Mouse (Mus musculus) heart, embryonic 13.5 days (tissue): ENCODE results near the gene Cdhr5. TPM values are rescaled to one million over a fixed set of nuclear protein-coding genes. Genes with fewer than 3 reads are reported as not detected.

ENCODE experiments used
- ATAC-seq: fragments of 200-750 bp; cut with Nextera tagmentation; 2 replicates; pipeline ENCODE4 v1.8.0; 2017; ENCODE audit warnings: moderate TSS enrichment; ENCODE audit not compliant: insufficient number of reproducible peaks, low FRiP score, low TSS enrichment; ENCODE audit errors: extremely low read depth
- H3K27ac ChIP-seq: fragments of 300-500 bp; sonication (generic); replicated peaks from 2 replicates; pipeline ENCODE4 v1.5.1; 2015; ENCODE audit warnings: moderate library complexity, mild to moderate bottlenecking, inconsistent platforms
- H3K27me3 ChIP-seq: fragments of 300-500 bp; sonication (generic); replicated peaks from 2 replicates; pipeline ENCODE4 v1.6.1; 2015; ENCODE audit warnings: mild to moderate bottlenecking, inconsistent platforms
- H3K36me3 ChIP-seq: fragments of 300-500 bp; sonication (generic); 2 replicates; pipeline ENCODE4 v1.6.1; 2015; ENCODE audit warnings: mild to moderate bottlenecking, inconsistent platforms
- H3K4me1 ChIP-seq: fragments of 300-500 bp; sonication (generic); 2 replicates; pipeline ENCODE4 v1.6.1; 2015; ENCODE audit warnings: inconsistent platforms
- H3K4me2 ChIP-seq: fragments of 300-500 bp; sonication (generic); 2 replicates; pipeline ENCODE4 v1.6.1; 2015; ENCODE audit warnings: inconsistent platforms, mild to moderate bottlenecking, moderate library complexity
- H3K4me3 ChIP-seq: fragments of 300-500 bp; sonication (generic); 2 replicates; pipeline ENCODE4 v1.5.1; 2015; ENCODE audit warnings: moderate library complexity, mild to moderate bottlenecking, inconsistent platforms
- H3K9ac ChIP-seq: fragments of 300-500 bp; sonication (generic); 2 replicates; pipeline ENCODE4 v1.6.1; 2015; ENCODE audit warnings: inconsistent platforms, mild to moderate bottlenecking, moderate library complexity
- H3K9me3 ChIP-seq: fragments of 300-500 bp; sonication (generic); 2 replicates; pipeline ENCODE4 v1.6.1; 2016; ENCODE audit warnings: inconsistent platforms
- WGBS: fragments of 180-500 bp; shearing (Covaris S2); methylation state at CpG from one replicate; pipeline ENCODE4 v1.1.7; 2015; ENCODE audit warnings: mixed read lengths; 5-methylcytosine and 5-hydroxymethylcytosine counted together
- microRNA counts: library from miRNA; unstranded; fragments of <30 nt; microRNA quantifications from one replicate; lab custom pipeline; 2016
- microRNA-seq: library from miRNA; unstranded; fragments of <30 nt; microRNA quantifications from one replicate; pipeline ENCODE4, GENCODE M21; 2016
- polyA plus RNA-seq: library from polyadenylated mRNA; unstranded; fragments of >200 nt; fragmentation: Nextera tagmentation; extraction: Ambion mirVana; gene quantifications from 2 replicates; pipeline ENCODE4 v1.2.1, GENCODE M21; 2015

Gene Cdhr5
- polyA plus RNA-seq, 1 experiment from 2014 or later: not detected

- Histone ChIP-seq H3K4me1 (peaks cover 42% of the 10 kb centered on the region), H3K27ac (peak overlapping the region; percentile 91), H3K9me3 (no peaks in the 10 kb centered on the region), H3K4me2 (peak overlapping the region; percentile 83), H3K27me3 (no peaks in the 10 kb centered on the region), H3K4me3 (peak overlapping the region; percentile 68), H3K9ac (peak overlapping the region; percentile 89), H3K36me3 (peaks cover 20% of the 10 kb centered on the region)
- WGBS: 7% methylated on average over 8 of the region's 8 CpGs
- no peak for ATAC-seq
Measured at GRCm38 (mm10) chr7:141222126-141222467, 54.5 kb downstream of the Cdhr5 start.

GRCm38 (mm10) chr7:141221249-141222125 lies 55.1 kb downstream of the Cdhr5 start:
- Histone ChIP-seq H3K4me2 (peak overlapping the region; percentile 83), H3K9me3 (no peaks in the 10 kb centered on the region), H3K27ac (peak overlapping the region; percentile 91), H3K4me1 (peaks cover 48% of the 10 kb centered on the region), H3K27me3 (no peaks in the 10 kb centered on the region), H3K9ac (peak overlapping the region; percentile 89), H3K4me3 (peak overlapping the region; percentile 68), H3K36me3 (peaks cover 20% of the 10 kb centered on the region)
- ATAC-seq: peak; percentile 95
- WGBS: 2% methylated on average over 44 of the region's 44 CpGs

- Histone ChIP-seq H3K4me1 (peaks cover 53% of the 10 kb centered on the region), H3K9ac (peak overlapping the region; percentile 89), H3K27me3 (no peaks in the 10 kb centered on the region), H3K4me2 (peak overlapping the region; percentile 83), H3K36me3 (peaks cover 20% of the 10 kb centered on the region), H3K9me3 (no peaks in the 10 kb centered on the region), H3K27ac (no peak overlapping the region; the same call in 1 of the 2 replicates), H3K4me3 (peak overlapping the region; percentile 68)
- ATAC-seq: no peak
- WGBS: 72% methylated on average over 1 of the region's 1 CpGs
Measured at GRCm38 (mm10) chr7:141220377-141220776, 56.2 kb downstream of the Cdhr5 start.

GRCm38 (mm10) chr7:141219558-141220099 lies 57.0 kb downstream of the Cdhr5 start:
- Histone ChIP-seq H3K27me3 (no peaks in the 10 kb centered on the region), H3K9ac (peak overlapping the region; percentile 89; the same call in 1 of the 2 replicates), H3K9me3 (no peaks in the 10 kb centered on the region), H3K4me2 (peak overlapping the region; percentile 83), H3K4me1 (peaks cover 59% of the 10 kb centered on the region), H3K4me3 (no peak overlapping the region), H3K27ac (no peak overlapping the region), H3K36me3 (peaks cover 20% of the 10 kb centered on the region)
- ATAC-seq: no peak
- 94% methylated on average over 1 of the region's 1 CpGs for WGBS

MicroRNA genes within 50 kb of the gene (microRNA counts, 519-probe panel; counts per million panel counts)
- 5,378 counts per million, percentile 89 among the panel's probes with 10 or more counts for microRNA mmu-miR-210 (lab: Ali Mortazavi, UCI)

Small RNAs within 50 kb of the gene (microRNA-seq; reads per million reads assigned to microRNA genes)
- 1,072 reads per million, percentile 80 among the genes with 10 or more reads in this experiment for gene Mir210

Other genes with a start within 250 kb of the Cdhr5 start
- not detected in 2 replicates for gene Gm17387, start 247.7 kb downstream of the Cdhr5 start, polyA plus RNA-seq
- 1.6 and 2.7 TPM in 2 replicates for gene B4galnt4, start 215.7 kb downstream of the Cdhr5 start, polyA plus RNA-seq
- gene Pkp3, start 198.6 kb downstream of the Cdhr5 start, polyA plus RNA-seq: 0.31 and 0.72 TPM in 2 replicates
- 3.4 and 3.5 TPM in 2 replicates for gene Sigirr, start 176.2 kb downstream of the Cdhr5 start, polyA plus RNA-seq
- 0.21 and 0.23 TPM in 2 replicates for gene Ano9, start 159.0 kb downstream of the Cdhr5 start, polyA plus RNA-seq
- 57.9 and 66.4 TPM in 2 replicates for gene Ptdss2, start 154.4 kb downstream of the Cdhr5 start, polyA plus RNA-seq
- gene Rnh1, start 103.9 kb downstream of the Cdhr5 start, polyA plus RNA-seq: 92.2 and 102 TPM in 2 replicates
- gene Hras, start 82.8 kb downstream of the Cdhr5 start, polyA plus RNA-seq: 67.5 and 90.7 TPM in 2 replicates
- gene Lrrc56, start 82.6 kb downstream of the Cdhr5 start, polyA plus RNA-seq: 3.1 and 3.3 TPM in 2 replicates
- gene Lmntd2, start 62.7 kb downstream of the Cdhr5 start, polyA plus RNA-seq: 0.56 and 0.72 TPM in 2 replicates
- gene Rassf7, start 60.9 kb downstream of the Cdhr5 start, polyA plus RNA-seq: 15.1 and 15.3 TPM in 2 replicates
- gene Phrf1, start 48.0 kb downstream of the Cdhr5 start, polyA plus RNA-seq: 43.5 and 46.2 TPM in 2 replicates
- 3.4 and 4.2 TPM in 2 replicates for gene Irf7, start 10.3 kb downstream of the Cdhr5 start, polyA plus RNA-seq
- 0.88 and 1.5 TPM in 2 replicates for gene Sct, start 2.3 kb upstream of the Cdhr5 start, polyA plus RNA-seq
- gene Drd4, start 15.2 kb upstream of the Cdhr5 start, polyA plus RNA-seq: 0.05 TPM in 1 of 2 replicates, not detected in the other
- 35.5 and 37.4 TPM in 2 replicates for gene Deaf1, start 50.9 kb upstream of the Cdhr5 start, polyA plus RNA-seq
- 33.2 and 39.9 TPM in 2 replicates for gene Tmem80, start 51.0 kb upstream of the Cdhr5 start, polyA plus RNA-seq
- gene Eps8l2, start 62.1 kb upstream of the Cdhr5 start, polyA plus RNA-seq: 1.4 TPM in 2 replicates
- 248 and 250 TPM in 2 replicates for gene Taldo1, start 115.4 kb upstream of the Cdhr5 start, polyA plus RNA-seq
- 27.0 and 29.9 TPM in 2 replicates for gene Gatd1, start 137.3 kb upstream of the Cdhr5 start, polyA plus RNA-seq
- 8.1 and 9.8 TPM in 2 replicates for gene Cend1, start 152.7 kb upstream of the Cdhr5 start, polyA plus RNA-seq
- gene Slc25a22, start 161.1 kb upstream of the Cdhr5 start, polyA plus RNA-seq: 17.3 and 19.1 TPM in 2 replicates
- gene Pidd1, start 167.2 kb upstream of the Cdhr5 start, polyA plus RNA-seq: 8.1 and 9.4 TPM in 2 replicates
- 871 and 874 TPM in 2 replicates for gene Rplp2, start 170.6 kb upstream of the Cdhr5 start, polyA plus RNA-seq
- 42.6 and 45.7 TPM in 2 replicates for gene Pnpla2, start 178.4 kb upstream of the Cdhr5 start, polyA plus RNA-seq
- 20.2 and 23.0 TPM in 2 replicates for gene Cracr2b, start 184.3 kb upstream of the Cdhr5 start, polyA plus RNA-seq
- gene Cd151, start 190.6 kb upstream of the Cdhr5 start, polyA plus RNA-seq: 28.5 and 31.4 TPM in 2 replicates
- gene Polr2l, start 198.3 kb upstream of the Cdhr5 start, polyA plus RNA-seq: 67.3 and 76.3 TPM in 2 replicates
- 64.5 and 68.8 TPM in 2 replicates for gene Tspan4, start 198.5 kb upstream of the Cdhr5 start, polyA plus RNA-seq